Mouse (Mus musculus): Measurements from ENCODE around the gene Repin1. TPM values are rescaled to one million over a fixed set of nuclear protein-coding genes. Genes with fewer than 3 reads are reported as not detected.

Gene Repin1
- polyA plus RNA-seq, 1 experiment from 2014 or later: 38.0 TPM

GRCm38 (mm10) chr6:48629661-48630034, 36.0 kb downstream of the Repin1 start:
- Histone ChIP-seq H3K27me3 (peaks cover 42% of the 10 kb centered on the region), H3K36me3 (no peaks in the 10 kb centered on the region)
- ATAC-seq (ENCODE audit: low read depth): peak; percentile 41

GRCm38 (mm10) chr6:48630831-48631230, 37.1 kb downstream of the Repin1 start:
- H3K27me3 ChIP-seq: peaks cover 36% of the 10 kb centered on the region
- no peak overlapping the region for H3K4me3 ChIP-seq
- 94% methylated on average over 8 of the region's 8 CpGs for WGBS
- H3K4me2 ChIP-seq: no peak overlapping the region
- H3K27ac ChIP-seq (replicated peaks): no peak overlapping the region
- no peak overlapping the region for H3K9ac ChIP-seq
- no peaks in the 10 kb centered on the region for H3K36me3 ChIP-seq
- peaks cover 29% of the 10 kb centered on the region for H3K4me1 ChIP-seq (replicated peaks)
- no peak for ATAC-seq (ENCODE audit: low read depth)
- H3K9me3 ChIP-seq: no peaks in the 10 kb centered on the region

More at GRCm38 (mm10) chr6:48629661-48630034, 36.0 kb downstream of the Repin1 start:
- Histone ChIP-seq H3K4me3 (peak overlapping the region; percentile 45), H3K27ac (replicated peaks) (peak overlapping the region; percentile 46; the same call in 1 of the 2 replicates), H3K9ac (peak overlapping the region; percentile 71), H3K4me1 (replicated peaks) (peaks cover 29% of the 10 kb centered on the region), H3K4me2 (peak overlapping the region; percentile 78), H3K9me3 (no peaks in the 10 kb centered on the region)
- WGBS: 15% methylated on average over 13 of the region's 13 CpGs

GRCm38 (mm10) chr6:48635105-48635504, 41.4 kb downstream of the Repin1 start:
- Histone ChIP-seq H3K9me3 (no peaks in the 10 kb centered on the region), H3K4me1 (replicated peaks) (0 out of 2 replicates have a peak, but pooled peaks cover 3% of the 10 kb centered on the region), H3K4me3 (no peak overlapping the region), H3K27ac (replicated peaks) (no peak overlapping the region), H3K27me3 (peaks cover 2% of the 10 kb centered on the region), H3K9ac (no peak overlapping the region), H3K4me2 (no peak overlapping the region), H3K36me3 (no peaks in the 10 kb centered on the region)
- WGBS: 90% methylated on average over 2 of the region's 2 CpGs
- no peak for ATAC-seq (ENCODE audit: low read depth)

- Histone ChIP-seq H3K36me3 (no peaks in the 10 kb centered on the region), H3K9me3 (no peaks in the 10 kb centered on the region), H3K27ac (replicated peaks) (no peak overlapping the region), H3K4me2 (no peak overlapping the region), H3K27me3 (no peaks in the 10 kb centered on the region), H3K4me3 (no peak overlapping the region), H3K4me1 (replicated peaks) (0 out of 2 replicates have a peak, but pooled peaks cover 3% of the 10 kb centered on the region), H3K9ac (no peak overlapping the region)
- WGBS: 32% methylated on average over 6 of the region's 6 CpGs
- no peak for ATAC-seq (ENCODE audit: low read depth)
Measured at GRCm38 (mm10) chr6:48636515-48636914, 42.8 kb downstream of the Repin1 start.

GRCm38 (mm10) chr6:48637811-48638500, 44.3 kb downstream of the Repin1 start:
- 0 out of 2 replicates have a peak, but pooled peaks cover 3% of the 10 kb centered on the region for H3K4me1 ChIP-seq (replicated peaks)
- H3K4me3 ChIP-seq: no peak overlapping the region
- H3K36me3 ChIP-seq: no peaks in the 10 kb centered on the region
- no peak for ATAC-seq (ENCODE audit: low read depth)
- WGBS: 62% methylated on average over 6 of the region's 6 CpGs
- no peaks in the 10 kb centered on the region for H3K9me3 ChIP-seq
- no peak overlapping the region for H3K27ac ChIP-seq (replicated peaks)
- H3K9ac ChIP-seq: no peak overlapping the region
- no peaks in the 10 kb centered on the region for H3K27me3 ChIP-seq
- H3K4me2 ChIP-seq: no peak overlapping the region

GRCm38 (mm10) chr6:48638553-48638952, 44.9 kb downstream of the Repin1 start:
- WGBS: 85% methylated on average over 2 of the region's 2 CpGs
- Histone ChIP-seq H3K4me3 (no peak overlapping the region), H3K27ac (replicated peaks) (no peak overlapping the region), H3K4me2 (no peak overlapping the region), H3K36me3 (no peaks in the 10 kb centered on the region), H3K4me1 (replicated peaks) (0 out of 2 replicates have a peak, but pooled peaks cover 3% of the 10 kb centered on the region), H3K9ac (no peak overlapping the region), H3K9me3 (no peaks in the 10 kb centered on the region), H3K27me3 (no peaks in the 10 kb centered on the region)
- ATAC-seq (ENCODE audit: low read depth): no peak

- Histone ChIP-seq H3K36me3 (no peaks in the 10 kb centered on the region), H3K9ac (no peak overlapping the region), H3K4me3 (no peak overlapping the region), H3K4me2 (no peak overlapping the region), H3K4me1 (replicated peaks) (0 out of 2 replicates have a peak, but pooled peaks cover 3% of the 10 kb centered on the region), H3K9me3 (no peaks in the 10 kb centered on the region), H3K27me3 (no peaks in the 10 kb centered on the region), H3K27ac (replicated peaks) (no peak overlapping the region)
- no peak for ATAC-seq (ENCODE audit: low read depth)
- WGBS: 80% methylated on average over 6 of the region's 6 CpGs
Measured at GRCm38 (mm10) chr6:48641391-48641790, 47.7 kb downstream of the Repin1 start.

- WGBS: 21% methylated on average over 4 of the region's 4 CpGs
- 0 out of 2 replicates have a peak, but pooled peaks cover 2% of the 10 kb centered on the region for H3K4me1 ChIP-seq (replicated peaks)
- no peaks in the 10 kb centered on the region for H3K36me3 ChIP-seq
- no peaks in the 10 kb centered on the region for H3K27me3 ChIP-seq
- no peak overlapping the region for H3K9ac ChIP-seq
- no peak overlapping the region for H3K4me3 ChIP-seq
- no peak for ATAC-seq (ENCODE audit: low read depth)
- H3K9me3 ChIP-seq: no peaks in the 10 kb centered on the region
- no peak overlapping the region for H3K4me2 ChIP-seq
- H3K27ac ChIP-seq (replicated peaks): no peak overlapping the region
Measured at GRCm38 (mm10) chr6:48642764-48643292, 49.1 kb downstream of the Repin1 start.

- Histone ChIP-seq H3K9me3 (no peaks in the 10 kb centered on the region), H3K4me3 (no peak overlapping the region), H3K9ac (no peak overlapping the region), H3K4me1 (replicated peaks) (no peaks in the 10 kb centered on the region), H3K36me3 (no peaks in the 10 kb centered on the region), H3K4me2 (no peak overlapping the region), H3K27ac (replicated peaks) (no peak overlapping the region), H3K27me3 (no peaks in the 10 kb centered on the region)
- 14% methylated on average over 12 of the region's 12 CpGs for WGBS
- no peak; the same call in 1 of the 2 replicates for ATAC-seq (ENCODE audit: low read depth)
Measured at GRCm38 (mm10) chr6:48645660-48646308, 52.1 kb downstream of the Repin1 start.

GRCm38 (mm10) chr6:48646309-48646690, 52.6 kb downstream of the Repin1 start:
- Histone ChIP-seq H3K4me3 (no peak overlapping the region), H3K27me3 (no peaks in the 10 kb centered on the region), H3K4me1 (replicated peaks) (no peaks in the 10 kb centered on the region), H3K27ac (replicated peaks) (no peak overlapping the region), H3K9me3 (no peaks in the 10 kb centered on the region), H3K36me3 (no peaks in the 10 kb centered on the region), H3K4me2 (no peak overlapping the region), H3K9ac (no peak overlapping the region)
- ATAC-seq (ENCODE audit: low read depth): no peak
- 86% methylated on average over 4 of the region's 4 CpGs for WGBS

- no peaks in the 10 kb centered on the region for H3K36me3 ChIP-seq
- no peak within 1 kb of the TSS for H3K4me3 ChIP-seq
- H3K4me1 ChIP-seq (replicated peaks): no peaks in the 10 kb centered on the region
- no peaks in the 10 kb centered on the region for H3K9me3 ChIP-seq
- no peak for ATAC-seq (ENCODE audit: low read depth)
- H3K27me3 ChIP-seq: no peaks in the 10 kb centered on the region
- 45% methylated on average over 3 of the region's 3 CpGs for WGBS
- H3K27ac ChIP-seq (replicated peaks): no peak within 1 kb of the TSS
- no peak within 1 kb of the TSS for H3K9ac ChIP-seq
- no peak within 1 kb of the TSS for H3K4me2 ChIP-seq
Measured at GRCm38 (mm10) chr6:48646995-48647394, 53.3 kb downstream of the Repin1 start, which contains the start of gene Gimap8. Gene Gimap8 (plus strand): TSS chr6:48647234.

- no peaks in the 10 kb centered on the region for H3K9me3 ChIP-seq
- 90% methylated on average over 2 of the region's 2 CpGs for WGBS
- ATAC-seq (ENCODE audit: low read depth): no peak
- no peaks in the 10 kb centered on the region for H3K27me3 ChIP-seq
- H3K4me2 ChIP-seq: no peak overlapping the region
- H3K36me3 ChIP-seq: no peaks in the 10 kb centered on the region
- no peaks in the 10 kb centered on the region for H3K4me1 ChIP-seq (replicated peaks)
- no peak overlapping the region for H3K9ac ChIP-seq
- no peak overlapping the region for H3K27ac ChIP-seq (replicated peaks)
- no peak overlapping the region for H3K4me3 ChIP-seq
Measured at GRCm38 (mm10) chr6:48647611-48648010, 53.9 kb downstream of the Repin1 start.
